Mouse (Mus musculus) G1E (cell line): ENCODE measurements around the gene Kidins220.

Experiments
- CTCF ChIP-seq: IDR thresholded peaks from 2 replicates; pipeline ENCODE4 v1.5.1; 2012; ENCODE audit warnings: low read depth, low read length, inconsistent platforms, mixed read lengths
- GATA2 ChIP-seq: IDR thresholded peaks from 2 replicates; pipeline ENCODE4 v1.6.1; 2012; ENCODE audit warnings: low read depth, low read length, inconsistent platforms, borderline replicate concordance

GRCm38 (mm10) chr12:25109971-25110681, 135.4 kb downstream of the Kidins220 start:
- no peak for TF ChIP-seq CTCF
- no peak for TF ChIP-seq GATA2
